Mouse (Mus musculus): Measurements from ENCODE around the gene Nup188.

Gene Nup188

DNA sequence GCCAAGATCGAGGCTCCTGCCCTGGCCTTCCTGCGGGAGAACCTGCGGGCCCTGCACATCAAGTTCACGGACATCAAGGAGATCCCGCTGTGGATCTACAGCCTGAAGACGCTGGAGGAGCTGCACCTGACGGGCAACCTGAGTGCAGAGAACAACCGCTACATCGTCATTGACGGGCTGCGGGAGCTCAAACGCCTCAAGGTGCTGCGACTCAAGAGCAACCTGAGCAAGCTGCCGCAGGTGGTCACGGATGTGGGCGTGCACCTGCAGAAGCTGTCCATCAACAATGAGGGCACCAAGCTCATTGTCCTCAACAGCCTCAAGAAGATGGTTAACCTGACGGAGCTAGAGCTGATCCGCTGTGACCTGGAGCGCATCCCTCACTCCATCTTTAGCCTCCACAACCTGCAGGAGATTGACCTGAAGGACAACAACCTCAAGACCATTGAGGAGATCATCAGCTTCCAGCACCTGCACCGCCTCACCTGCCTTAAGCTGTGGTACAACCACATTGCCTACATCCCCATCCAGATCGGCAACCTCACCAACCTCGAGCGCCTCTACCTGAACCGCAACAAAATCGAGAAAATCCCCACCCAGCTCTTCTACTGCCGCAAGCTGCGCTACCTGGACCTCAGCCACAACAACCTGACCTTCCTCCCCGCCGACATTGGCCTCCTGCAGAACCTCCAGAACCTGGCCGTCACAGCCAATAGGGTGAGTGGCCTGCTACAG lies 29.4 kb upstream of the Nup188 start:
- in situ Hi-C loops (cut with MboI; ENCODE audit: low sequenced_read_pairs) = no loop called here

DNA sequence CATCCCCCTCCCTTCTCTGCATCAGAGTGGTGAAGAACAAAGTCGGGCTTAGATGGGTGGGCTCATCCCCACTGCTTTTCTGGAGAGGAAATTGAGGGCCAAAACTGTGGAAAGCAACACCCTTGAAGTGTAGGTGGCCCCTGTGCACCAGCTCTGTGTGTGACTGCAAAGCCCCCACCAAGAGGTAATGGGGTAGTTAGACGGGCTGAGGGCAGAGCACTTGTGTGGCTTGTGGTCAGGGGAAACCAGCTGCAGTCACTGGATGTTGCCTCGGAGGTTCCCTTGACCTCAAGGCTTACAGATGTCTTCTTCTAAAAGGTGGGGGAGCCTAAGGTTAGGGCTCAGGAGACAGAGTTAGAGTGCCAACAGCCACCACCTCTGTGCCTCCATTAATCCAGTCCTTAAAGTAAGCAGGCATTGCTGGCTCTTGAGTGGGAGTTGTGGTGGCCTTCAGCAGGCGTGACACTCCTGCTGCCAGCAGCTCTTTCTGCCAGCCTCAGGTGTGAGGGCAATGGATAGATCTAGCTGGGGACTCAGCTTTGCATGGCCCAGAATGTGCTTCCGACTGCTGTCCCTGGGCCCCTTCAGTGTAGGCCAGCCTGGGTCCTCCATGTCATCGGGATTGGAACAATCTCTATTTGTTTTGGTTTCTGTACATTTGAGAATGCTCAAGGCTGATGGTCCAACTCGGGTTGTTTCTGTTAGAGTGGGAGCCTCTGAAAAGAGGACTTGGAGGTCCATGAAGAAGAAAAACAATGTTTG lies 28.3 kb upstream of the Nup188 start:
- in situ Hi-C loops (cut with MboI; ENCODE audit: low sequenced_read_pairs) = no loop called here

DNA sequence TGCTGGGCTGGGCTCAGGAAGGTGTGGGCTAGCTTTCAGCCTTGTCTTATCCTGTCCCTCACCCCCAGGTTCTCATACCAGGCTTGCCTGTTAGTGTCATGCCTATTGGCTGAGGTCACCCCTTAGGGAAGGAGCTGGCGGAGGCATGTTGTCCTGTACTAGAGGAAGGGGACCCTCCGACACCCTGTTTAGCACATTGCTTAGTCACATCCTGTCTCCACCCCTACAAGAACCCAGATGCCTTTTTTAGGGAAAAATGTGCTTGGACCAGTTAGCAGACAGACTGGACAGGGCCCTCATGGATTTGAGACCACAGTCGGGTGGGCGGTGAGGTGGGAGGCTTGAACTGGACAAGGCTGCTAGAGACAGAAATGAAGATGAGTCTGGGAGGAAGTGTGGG lies 27.6 kb upstream of the Nup188 start:
- in situ Hi-C loops (cut with MboI; ENCODE audit: low sequenced_read_pairs) = no loop called here

DNA sequence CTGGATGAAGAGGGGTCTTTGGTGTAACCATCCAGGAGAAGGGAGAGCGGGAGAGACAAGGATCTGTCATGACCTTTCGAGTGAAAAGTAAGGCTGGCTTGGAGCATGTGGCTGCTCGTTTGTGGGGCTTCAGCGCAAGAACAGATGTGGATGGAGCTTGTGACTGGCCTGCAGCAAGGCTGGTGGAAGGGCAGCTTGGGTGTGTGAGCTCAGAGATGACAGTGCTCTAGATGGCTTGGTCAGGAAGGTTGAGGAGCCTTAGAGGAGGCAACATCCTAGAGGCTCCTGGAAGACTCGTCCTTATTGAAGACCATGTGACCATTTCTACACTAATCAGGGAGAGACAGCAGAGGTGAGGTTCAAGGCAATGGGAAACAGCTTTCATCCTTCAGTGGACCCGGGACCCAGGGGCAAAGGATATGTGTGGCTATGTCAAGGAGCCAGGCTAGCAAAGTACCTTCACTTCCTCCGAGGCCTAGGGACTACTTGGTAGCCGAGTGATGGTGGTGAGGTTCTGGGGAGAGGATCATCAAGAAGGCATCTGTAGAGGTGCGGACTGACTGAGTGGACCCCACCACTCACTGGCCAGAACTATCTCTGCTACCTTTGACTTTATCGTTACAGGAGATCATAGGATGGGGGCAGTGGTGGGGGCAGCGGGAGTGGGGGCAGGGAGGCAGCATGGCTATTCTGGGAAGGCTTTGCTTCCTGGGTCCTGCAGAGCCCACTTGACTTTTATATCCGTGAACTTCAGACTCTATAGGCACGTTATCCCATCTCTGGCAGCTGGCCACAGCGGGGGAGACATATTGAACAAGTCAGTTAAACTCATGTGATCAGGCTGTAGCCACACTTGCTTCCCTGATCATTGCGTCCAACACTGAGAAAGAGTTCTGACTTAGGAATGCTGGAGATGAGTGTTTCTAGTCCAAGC lies 26.8 kb upstream of the Nup188 start:
- in situ Hi-C loops (cut with MboI; ENCODE audit: low sequenced_read_pairs) = no loop called here

DNA sequence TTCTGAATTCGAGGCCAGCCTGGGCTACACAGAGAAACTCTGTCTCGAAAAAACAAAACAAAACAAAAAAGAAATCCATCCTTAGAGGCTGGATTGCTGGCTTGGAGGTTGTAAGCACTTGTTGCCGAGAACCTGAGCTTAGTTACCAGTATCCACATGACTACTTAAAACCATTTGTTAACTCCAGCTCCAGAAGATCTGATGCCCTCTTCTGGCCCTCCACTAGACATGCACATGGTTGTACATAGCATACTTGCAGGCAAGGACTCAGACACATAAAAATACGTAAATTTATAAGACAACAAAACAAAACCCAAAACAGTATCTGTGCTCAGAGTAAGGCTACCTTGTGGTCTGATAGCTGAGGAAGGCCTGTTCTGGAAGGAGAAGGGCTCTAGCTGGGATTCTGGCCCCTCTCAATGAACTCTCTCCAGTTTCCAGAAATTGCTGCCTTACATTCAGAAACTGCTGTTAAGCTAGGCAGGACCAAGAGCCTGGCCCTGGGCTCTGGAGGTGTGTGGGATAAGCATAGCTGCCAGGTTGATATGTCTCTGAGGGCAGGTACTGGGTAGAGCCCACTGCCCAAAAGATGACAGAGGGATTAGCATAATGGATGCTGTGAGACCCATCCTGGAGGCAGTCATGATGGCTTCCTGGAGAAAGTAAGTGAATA lies 25.0 kb upstream of the Nup188 start:
- in situ Hi-C loops (cut with MboI; ENCODE audit: low sequenced_read_pairs) = no loop called here

DNA sequence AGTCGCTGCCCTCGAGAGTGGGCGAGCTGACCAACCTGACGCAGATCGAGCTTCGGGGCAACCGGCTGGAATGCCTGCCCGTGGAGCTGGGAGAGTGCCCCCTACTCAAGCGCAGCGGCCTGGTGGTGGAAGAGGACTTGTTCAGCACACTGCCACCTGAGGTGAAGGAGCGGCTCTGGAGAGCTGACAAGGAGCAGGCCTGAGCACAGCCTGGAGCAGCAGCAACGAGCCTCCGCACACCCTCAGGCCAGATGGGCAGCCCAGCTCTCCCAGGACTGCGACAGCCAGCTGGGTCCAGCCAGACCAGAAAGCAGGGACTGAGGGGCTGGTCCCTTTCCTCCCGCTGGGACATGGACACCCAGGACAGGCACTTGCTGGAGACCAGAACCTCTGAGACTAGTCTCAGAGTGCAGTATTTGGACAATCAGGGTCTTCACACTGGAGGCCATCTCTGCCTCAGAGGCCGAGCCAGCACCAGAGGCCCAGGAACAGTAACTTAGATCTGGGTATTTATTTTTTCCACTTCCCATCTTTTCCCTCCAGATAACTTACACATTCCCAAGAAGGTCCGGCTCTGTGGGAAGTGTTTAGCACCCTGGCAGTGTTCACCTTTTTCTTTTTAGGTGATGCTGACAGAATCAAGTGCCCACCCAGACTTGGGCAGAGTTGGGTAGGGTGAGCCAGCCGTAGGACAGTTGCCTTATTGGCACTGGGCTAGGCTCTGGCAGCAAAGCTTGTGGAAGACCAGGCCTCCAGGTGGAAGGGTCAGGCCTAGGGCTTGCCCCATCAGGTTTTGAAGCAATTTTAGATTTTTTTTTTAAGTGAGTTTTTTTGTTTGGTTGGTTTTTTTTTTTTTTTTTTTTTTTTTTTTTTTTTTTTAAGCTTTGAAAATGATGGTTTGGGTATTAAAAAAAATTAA lies 24.0 kb upstream of the Nup188 start:
- in situ Hi-C loops (cut with MboI; ENCODE audit: low sequenced_read_pairs) = no loop called here

DNA sequence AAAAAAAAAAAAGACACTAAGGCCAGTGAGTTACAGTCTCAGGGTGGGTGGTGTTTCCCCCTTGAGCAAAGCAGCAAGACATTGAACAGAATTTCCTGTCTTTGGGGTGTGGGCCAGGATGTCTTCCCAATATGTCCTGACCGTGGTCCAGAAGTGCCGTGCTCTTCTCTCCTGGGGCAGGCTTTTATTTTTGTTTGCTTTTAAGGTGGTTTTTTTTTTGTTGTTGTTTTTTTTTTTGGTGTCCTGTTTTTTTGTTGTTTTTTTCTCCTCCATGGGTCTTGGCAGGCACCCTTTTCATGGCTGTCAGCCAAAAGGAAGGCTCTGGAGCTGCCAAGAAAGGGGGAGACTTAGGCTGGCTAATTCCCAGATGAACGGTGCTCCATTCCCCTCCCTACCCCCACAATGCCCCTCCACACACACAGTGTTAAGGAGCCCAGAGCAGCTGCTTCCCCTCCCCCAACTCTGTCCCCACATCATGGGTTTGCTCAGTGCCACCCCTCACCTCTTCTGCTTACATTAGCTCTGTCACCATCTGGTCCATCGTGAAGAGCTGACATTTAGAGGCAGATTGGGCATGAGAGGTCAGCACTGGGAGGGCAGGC lies 23.3 kb upstream of the Nup188 start:
- in situ Hi-C loops (cut with MboI; ENCODE audit: low sequenced_read_pairs) = no loop called here

DNA sequence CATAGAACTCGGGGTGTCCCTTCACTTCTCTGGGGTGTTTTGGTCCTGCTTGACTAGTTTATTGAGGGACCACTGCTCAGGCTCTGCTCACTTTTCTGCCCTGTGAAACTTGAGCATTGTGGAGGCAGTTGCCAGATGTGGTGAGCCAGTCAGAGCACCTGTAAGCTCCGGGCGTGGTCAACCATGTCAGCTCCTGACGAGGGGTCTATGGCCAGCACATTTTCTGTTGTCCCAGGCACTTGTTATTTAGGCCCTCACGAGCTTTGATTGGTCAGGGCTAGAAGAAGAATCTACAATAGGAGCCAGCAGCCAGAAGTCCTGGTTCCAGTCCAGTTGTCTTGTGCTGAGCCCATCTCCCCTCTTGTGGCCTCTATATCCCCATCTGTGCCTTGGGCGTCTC lies 22.4 kb upstream of the Nup188 start:
- in situ Hi-C loops (cut with MboI; ENCODE audit: low sequenced_read_pairs) = no loop called here

DNA sequence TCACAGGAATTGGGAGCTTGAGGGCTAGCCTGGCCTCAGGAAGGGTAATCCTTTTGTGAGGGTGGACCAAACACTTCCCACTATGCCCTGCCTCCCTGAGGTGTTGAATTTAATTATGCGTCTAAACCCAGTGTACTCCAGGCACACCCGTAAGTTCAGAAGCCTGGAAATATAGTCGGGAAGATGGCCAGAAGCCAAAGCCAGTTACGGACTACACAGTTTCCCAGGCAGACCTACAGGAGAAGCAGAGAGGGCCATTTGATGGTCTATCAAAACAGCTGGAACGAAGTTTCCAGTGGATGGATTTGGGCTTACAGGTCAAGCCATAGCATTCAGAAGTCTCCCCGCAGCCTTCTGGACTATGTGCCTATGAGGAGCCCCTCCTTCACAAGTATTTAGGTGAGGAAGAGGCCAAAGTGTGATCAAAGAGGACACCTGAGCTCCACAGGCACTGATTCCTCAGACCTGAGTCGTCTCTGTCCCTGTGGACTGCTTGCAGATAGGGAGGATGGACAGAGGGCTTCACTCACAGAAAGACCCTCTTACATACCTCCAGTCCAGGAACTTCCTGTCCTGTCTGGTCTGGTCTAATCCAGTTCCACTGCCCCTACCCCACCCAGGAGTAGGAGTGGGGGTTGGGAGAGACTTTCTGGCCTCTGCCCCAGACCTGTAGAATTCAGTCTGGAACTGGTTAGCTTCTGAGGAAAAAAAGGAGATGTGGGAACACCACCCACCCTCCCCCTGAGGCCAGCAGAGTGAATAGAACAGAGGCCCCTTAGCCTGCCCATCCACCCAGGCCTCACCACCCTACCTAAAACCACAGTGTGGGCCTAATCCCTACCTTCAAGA lies 21.3 kb upstream of the Nup188 start:
- in situ Hi-C loops (cut with MboI; ENCODE audit: low sequenced_read_pairs) = no loop called here

DNA sequence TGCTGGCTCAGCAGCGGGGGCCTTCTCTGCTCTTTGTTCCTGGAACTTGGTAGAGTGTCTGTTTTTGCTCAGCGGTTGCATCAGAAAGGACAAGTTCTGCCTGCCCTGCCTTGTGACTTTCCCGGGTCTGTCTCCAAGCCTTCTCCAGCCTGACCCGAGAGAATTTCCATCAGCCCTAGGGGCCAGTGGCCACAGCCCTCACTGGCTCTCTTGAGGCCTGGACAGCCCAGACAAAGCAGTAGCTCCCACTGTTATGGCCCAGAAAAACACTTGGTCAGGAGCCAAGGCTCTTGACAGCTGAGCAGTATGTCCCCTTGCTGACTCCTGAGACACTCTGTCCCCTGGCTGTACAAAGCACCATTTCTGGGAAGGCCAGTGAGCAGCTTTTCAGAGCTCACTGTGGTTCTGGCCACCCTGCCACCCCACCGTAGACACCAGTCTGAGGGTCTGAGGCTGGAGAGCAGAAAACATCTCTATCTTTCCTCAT lies 20.4 kb upstream of the Nup188 start, which contains the start of gene Phyhd1:
Phyhd1 (plus strand) TSS at position 437 of the 487 bp plus-strand sequence.
- in situ Hi-C loops (cut with MboI; ENCODE audit: low sequenced_read_pairs) = no loop called here

DNA sequence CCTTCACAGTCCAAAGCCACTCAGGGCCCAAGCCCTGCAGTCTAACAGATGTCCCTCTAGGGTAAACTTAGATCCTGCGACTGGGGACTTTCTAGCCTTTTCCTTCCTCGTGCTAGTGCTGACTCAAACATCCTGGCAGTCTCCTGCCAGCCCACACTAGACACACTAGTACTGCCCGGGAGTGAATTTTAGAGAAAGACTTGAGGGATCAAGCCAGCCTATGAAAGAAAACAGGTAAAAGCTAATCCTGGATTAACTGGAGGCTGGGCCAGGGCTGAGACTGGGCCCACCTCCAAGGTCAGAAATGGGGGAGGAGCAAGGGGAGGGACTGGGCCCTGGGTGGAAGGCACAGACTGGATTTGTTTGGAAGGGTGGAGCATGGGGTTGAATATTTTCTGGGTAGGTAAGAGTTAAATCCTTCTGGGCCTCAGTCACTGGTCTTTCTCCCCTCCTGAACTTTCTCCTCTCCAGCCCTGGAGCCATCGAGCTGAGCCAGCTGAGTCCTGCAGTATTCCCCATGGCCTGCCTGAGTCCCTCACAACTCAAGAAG lies 19.7 kb upstream of the Nup188 start:
- in situ Hi-C loops (cut with MboI; ENCODE audit: low sequenced_read_pairs) = no loop called here

DNA sequence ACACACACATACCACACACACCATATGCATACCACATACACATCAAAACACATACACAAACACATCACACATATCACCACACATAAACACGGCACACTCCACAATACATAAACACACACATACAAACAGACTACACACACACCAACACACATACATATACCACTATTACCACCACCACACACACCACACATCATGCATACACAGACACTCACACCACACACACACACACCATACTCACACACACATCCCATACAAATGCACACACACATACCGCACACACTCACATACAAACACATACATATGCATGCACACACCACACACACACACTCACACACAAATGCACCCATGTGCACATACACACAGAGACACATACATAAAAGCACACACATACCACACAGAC lies 18.7 kb upstream of the Nup188 start:
- in situ Hi-C loops (cut with MboI; ENCODE audit: low sequenced_read_pairs) = no loop called here

DNA sequence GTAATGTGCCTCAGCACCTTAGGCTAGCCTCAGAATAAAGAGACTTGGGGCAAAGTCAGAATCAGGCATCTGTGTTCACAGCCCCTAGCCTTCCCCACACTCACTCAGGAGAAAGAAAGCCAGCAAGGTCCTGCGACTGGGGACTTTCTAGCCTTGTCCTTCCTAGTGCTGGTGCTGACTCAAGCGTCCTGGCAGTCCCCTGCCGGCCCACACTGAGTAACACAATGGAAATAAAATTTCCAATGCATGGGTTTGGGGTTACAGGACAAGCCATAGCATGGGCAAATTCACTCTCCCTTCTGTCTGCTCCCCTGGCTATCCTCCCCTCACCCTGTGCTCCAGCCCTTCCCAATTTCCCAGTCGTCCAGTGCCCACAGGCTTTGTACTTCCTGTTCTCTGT lies 17.8 kb upstream of the Nup188 start:
- in situ Hi-C loops (cut with MboI; ENCODE audit: low sequenced_read_pairs) = no loop called here

DNA sequence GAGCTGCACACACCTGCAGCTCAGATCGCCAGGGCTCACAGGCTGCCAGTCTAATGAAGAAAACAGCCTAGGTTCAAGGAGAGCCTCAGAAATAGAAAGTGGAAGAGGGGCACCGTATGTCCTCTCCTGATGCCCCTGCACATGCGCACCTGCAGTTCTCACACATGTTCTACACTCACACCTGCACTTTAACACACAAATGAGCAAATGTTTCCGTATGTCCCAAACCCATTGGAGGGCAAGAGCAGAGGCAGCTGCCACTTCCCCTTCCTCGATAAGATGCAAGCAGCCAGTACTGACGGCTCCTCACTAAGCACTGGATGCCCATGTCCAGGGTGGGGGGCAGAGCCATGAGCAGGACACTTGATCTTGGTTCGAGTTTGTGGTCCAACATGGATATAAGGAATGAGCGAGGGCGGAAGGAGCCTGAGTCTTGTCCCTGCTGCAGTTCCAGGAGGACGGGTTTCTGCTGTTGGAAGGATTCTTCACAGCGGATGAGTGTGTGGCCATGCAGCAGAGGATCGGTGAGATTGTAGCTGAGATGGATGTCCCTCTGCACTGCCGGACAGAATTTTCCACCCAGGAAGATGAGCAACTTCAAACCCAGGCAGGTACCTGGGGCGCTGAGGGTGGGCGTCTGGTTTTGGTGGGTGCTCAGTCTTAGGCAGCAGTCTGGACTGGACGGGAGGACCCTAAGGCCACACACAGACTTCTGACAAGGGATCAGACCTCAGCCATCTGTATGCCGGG lies 16.8 kb upstream of the Nup188 start:
- in situ Hi-C loops (cut with MboI; ENCODE audit: low sequenced_read_pairs) = no loop called here

DNA sequence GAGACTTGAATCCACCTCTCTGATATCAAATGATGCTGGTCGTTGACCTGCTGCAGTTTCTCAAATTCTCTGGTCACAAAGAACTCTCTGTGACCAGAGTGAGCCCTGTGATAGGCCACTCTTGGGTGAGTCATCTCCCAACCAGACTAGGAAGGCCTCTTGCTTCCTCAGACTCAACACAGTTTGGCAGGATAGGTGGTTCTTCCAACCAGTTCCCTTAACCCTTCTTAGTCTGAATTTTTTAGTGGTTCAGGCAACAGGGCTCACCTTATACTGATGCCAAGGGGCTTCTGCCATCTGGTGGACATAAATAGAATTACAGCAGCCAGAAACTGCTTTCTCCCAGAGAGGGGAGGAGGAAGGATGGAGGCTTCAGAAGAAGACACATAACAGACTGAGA lies 16.1 kb upstream of the Nup188 start:
- in situ Hi-C loops (cut with MboI; ENCODE audit: low sequenced_read_pairs) = no loop called here

DNA sequence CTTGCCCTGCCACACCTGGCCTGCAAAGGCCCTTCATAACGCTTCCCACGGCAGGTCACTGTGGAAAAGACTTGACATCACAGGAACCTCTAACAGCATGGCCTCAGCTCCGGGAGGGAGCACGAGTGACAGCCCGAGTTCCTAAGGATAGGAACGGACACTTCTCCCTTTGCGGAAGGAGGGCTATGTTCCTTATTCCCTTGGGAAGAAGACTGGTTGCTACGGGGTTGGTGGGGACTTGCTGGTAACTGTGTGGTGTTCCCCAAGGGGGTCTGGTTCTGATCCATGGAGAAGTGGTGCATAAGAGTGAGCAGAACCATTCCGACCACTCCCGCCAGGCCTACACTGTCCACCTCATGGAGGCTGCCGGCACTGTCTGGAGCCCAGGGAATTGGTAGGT lies 5.5 kb upstream of the Nup188 start, which contains the start of gene Gm28038:
Gm28038 (plus strand) TSS at position 301 of the 400 bp plus-strand sequence.
- in situ Hi-C loops (cut with MboI; ENCODE audit: low sequenced_read_pairs) = no loop called here

DNA sequence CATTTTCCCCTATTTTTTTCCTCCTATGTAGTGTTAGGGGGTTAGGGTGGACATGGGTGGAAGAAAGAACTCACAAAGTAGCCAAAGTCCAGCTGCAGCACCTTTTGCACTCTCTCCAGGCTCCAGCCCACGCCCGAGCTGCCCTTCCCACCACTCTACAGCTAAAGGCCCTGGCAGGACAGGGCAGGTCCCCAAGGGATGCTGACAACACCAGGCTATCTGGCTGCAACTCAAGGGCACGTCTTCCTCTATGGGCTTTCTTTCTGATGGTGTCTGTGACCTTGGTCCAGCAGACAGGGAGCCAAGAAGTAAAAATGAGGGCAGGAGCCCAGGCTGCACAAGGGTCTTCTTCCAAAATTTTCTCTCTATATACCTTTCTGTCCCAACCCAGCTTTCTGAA lies 4.5 kb upstream of the Nup188 start:
- in situ Hi-C loops (cut with MboI; ENCODE audit: low sequenced_read_pairs) = no loop called here
